Mouse (Mus musculus) erythroblast, embryonic 14.5 days (primary cell): ENCODE results near the gene Etv1. TPM values are rescaled to one million over a fixed set of nuclear protein-coding genes. Genes with fewer than 3 reads are reported as not detected.

ENCODE experiments used
- H3K27me3 ChIP-seq: 2 replicates; pipeline ENCODE4 v1.6.1; 2012; ENCODE audit warnings: inconsistent platforms; ENCODE audit not compliant: control insufficient read depth
- H3K36me3 ChIP-seq: 2 replicates; pipeline ENCODE4 v1.6.1; 2012; ENCODE audit warnings: mild to moderate bottlenecking, inconsistent platforms; ENCODE audit not compliant: control insufficient read depth
- H3K4me1 ChIP-seq: 2 replicates; pipeline ENCODE4 v1.6.1; 2012; ENCODE audit warnings: inconsistent platforms; ENCODE audit not compliant: control insufficient read depth
- H3K4me3 ChIP-seq: replicated peaks from 2 replicates; pipeline ENCODE3; 2012; ENCODE audit warnings: moderate library complexity, mild to moderate bottlenecking, inconsistent platforms
- H3K9me3 ChIP-seq: 2 replicates; pipeline ENCODE4 v1.6.1; 2012; ENCODE audit warnings: low read length, inconsistent platforms, mixed read lengths; ENCODE audit not compliant: control insufficient read depth
- GATA1 ChIP-seq: IDR thresholded peaks from 2 replicates; pipeline ENCODE4 v1.6.1; 2012; ENCODE audit warnings: low read length, inconsistent platforms, mixed read lengths
- TAL1 ChIP-seq: IDR thresholded peaks from 3 replicates; pipeline ENCODE4 v1.6.1; 2012; ENCODE audit warnings: low read length, inconsistent platforms, mixed read lengths
- polyA plus RNA-seq: library from polyadenylated mRNA; stranded (reverse); fragments of >175 nt; gene quantifications from 2 replicates; pipeline ENCODE4 v1.2.3, GENCODE M21; 2012

Etv1 gene
- polyA plus RNA-seq, 1 experiment: not detected

DNA sequence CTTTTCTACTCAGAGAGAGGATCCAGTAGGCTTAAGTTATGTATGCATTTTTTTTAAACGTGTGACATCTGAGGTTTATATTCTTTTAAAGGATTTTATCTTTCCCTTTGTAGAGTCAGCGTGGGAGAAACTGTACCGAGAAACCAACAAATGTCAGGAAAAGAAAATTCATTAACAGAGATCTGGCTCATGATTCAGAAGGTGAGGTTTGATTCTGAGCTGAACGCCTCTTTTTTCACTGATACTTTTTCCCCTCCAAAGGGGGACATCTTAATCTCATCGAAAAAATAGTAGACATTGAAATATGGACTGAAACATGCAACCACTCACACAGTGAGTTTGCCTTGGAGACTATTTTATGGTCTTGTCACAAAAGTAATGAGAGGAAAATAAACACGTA is 2.5 kb downstream of the Etv1 start:
- H3K9me3 ChIP-seq: no peaks in the 10 kb centered on the region
- H3K4me3 ChIP-seq: no peak overlapping the region
- H3K36me3 ChIP-seq: no peaks in the 10 kb centered on the region
- peaks cover 13% of the 10 kb centered on the region for H3K4me1 ChIP-seq
- TF ChIP-seq TAL1 (no peak), GATA1 (no peak)
- peaks cover 23% of the 10 kb centered on the region for H3K27me3 ChIP-seq

DNA sequence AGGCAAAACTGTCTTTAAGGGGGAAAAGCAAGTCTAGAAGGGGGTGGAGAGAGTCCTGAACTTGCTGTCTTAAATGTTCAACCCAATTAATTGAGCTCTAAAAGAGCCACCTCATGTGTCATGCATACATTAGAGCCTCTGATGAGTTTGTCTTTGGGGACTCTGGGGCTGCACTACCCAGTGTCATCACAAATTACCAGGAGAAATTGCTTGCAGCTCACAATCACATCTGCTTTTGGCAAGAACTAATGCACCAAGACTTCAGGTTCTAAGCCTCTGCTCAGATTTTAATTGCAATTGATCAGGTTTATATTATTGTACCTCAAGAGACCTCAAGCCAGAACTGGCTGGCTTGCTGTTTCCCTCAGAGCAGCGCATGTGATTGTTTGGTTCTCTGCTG is 4.1 kb downstream of the Etv1 start:
- TF ChIP-seq TAL1 (no peak), GATA1 (no peak)
- no peaks in the 10 kb centered on the region for H3K9me3 ChIP-seq
- H3K27me3 ChIP-seq: peaks cover 23% of the 10 kb centered on the region
- H3K36me3 ChIP-seq: no peaks in the 10 kb centered on the region
- H3K4me3 ChIP-seq: no peak overlapping the region
- H3K4me1 ChIP-seq: peaks cover 13% of the 10 kb centered on the region

DNA sequence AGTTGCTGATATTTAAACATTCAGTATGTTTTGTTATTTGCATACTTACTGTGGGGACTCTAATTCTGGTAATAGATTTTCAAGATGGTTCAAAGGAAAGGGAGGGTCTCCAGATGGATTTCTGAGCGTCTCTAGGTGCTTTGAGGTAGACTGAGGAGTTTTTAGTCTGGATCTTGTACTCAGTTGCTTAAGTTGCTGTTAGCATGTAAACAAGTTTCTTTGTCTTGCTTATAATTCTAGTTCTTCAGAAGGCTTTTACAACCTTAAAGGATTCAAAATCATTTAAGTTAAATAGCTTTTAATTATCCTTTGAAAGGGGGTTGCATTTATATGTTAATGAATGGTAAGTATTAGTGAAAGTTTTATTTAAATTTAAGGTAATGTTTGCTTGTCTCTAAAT is 5.0 kb downstream of the Etv1 start:
- TF ChIP-seq TAL1 (no peak), GATA1 (no peak)

DNA sequence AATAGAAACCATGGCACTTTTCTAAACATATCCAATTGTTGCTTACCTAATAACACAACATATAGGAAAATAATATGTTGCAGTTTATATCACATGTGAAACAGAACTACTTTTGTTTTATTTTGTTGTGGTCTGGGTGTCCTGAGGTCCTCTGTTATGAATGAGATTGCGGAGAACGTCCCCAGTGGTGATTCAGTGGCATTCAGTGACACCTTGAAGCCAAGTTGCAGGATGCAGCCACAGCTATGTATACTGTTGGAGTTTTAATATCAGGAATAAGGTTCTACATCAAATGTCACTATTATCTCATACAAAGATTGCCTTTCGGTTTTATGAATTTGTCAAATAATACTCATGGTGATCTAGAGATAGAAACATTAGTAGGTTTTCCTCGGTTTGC is 7.4 kb downstream of the Etv1 start:
- Histone ChIP-seq H3K4me3 (no peak overlapping the region), H3K9me3 (no peaks in the 10 kb centered on the region), H3K27me3 (no peaks in the 10 kb centered on the region), H3K4me1 (no peaks in the 10 kb centered on the region), H3K36me3 (no peaks in the 10 kb centered on the region)
- TF ChIP-seq GATA1 (no peak), TAL1 (no peak)

More for the DNA sequence above, 5.0 kb downstream of the Etv1 start:
- H3K4me3 ChIP-seq: no peak overlapping the region
- no peaks in the 10 kb centered on the region for H3K9me3 ChIP-seq
- peaks cover 14% of the 10 kb centered on the region for H3K27me3 ChIP-seq
- no peaks in the 10 kb centered on the region for H3K36me3 ChIP-seq
- peaks cover 5% of the 10 kb centered on the region; the same call in 1 of the 2 replicates for H3K4me1 ChIP-seq

DNA sequence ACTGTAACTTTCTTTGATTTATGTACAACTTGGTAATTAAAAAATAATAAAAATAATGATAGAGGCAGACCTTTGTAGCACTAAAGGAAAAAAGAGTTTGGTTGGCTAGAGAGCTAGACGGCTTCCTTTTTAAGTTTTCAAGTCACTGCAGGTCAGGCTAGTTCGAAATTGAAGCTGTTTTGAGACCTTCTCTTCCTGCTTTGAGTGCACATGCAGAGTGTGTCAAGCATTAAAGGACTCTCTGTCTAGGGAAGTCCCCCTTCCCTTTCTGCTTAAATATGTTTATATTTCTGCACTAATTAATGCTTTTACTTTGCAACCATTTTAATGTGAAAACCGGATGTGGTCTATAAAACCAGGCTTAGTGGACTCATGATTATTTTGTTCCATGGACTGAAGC is 8.5 kb downstream of the Etv1 start:
- no peak overlapping the region for H3K4me3 ChIP-seq
- H3K9me3 ChIP-seq: no peaks in the 10 kb centered on the region
- no peaks in the 10 kb centered on the region for H3K27me3 ChIP-seq
- no peak for TF ChIP-seq TAL1
- TF ChIP-seq GATA1: no peak
- H3K36me3 ChIP-seq: no peaks in the 10 kb centered on the region
- H3K4me1 ChIP-seq: no peaks in the 10 kb centered on the region

DNA sequence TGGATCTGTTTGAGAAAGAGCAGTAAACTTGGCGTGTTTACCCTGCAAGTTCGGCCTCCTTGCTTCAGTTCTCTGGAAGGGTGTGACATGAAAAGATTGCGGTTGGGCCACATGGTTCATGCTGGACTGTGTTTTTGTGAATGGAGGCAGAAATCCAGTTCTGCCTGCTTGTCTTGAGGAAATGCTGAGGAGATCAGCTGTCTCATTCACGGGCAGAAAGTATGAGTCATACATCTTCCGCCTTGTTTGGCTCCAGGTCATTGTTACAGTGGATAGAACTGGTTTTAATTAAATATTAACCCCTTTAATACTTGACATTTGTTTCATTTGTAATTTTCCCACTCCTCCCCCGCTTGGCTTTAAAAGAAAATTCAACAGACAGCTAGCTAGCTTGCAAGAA is 9.4 kb downstream of the Etv1 start:
- TF ChIP-seq GATA1: no peak
- TF ChIP-seq TAL1: no peak
- H3K4me1 ChIP-seq: no peaks in the 10 kb centered on the region
- no peaks in the 10 kb centered on the region for H3K36me3 ChIP-seq
- H3K27me3 ChIP-seq: no peaks in the 10 kb centered on the region
- H3K9me3 ChIP-seq: no peaks in the 10 kb centered on the region
- H3K4me3 ChIP-seq: no peak overlapping the region

DNA sequence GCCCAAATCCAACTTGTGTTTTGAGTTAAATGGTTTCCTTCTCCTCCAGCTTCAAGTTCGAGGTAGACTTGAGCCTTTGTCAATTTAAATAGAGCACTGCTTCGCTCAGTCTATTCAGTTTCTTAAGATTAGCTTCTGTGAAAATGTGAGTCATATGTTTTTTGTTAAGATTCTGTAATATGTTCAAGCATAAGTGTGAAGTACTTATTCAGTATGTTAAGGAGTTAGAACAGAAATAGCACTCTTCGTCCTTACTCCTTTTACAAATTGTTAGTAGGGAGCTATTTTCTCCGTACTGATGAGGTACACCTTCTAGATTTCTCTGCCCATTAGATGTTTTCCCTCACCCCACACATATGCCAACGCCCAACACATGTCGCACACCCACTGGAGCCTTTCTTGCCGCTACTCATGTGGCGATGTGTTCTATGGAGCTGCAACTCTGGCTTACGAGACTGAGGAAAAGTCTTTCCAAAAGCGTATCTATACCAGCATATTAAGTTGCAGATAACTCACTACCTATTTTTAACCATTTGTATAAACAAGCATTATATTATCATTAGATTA is 10.7 kb downstream of the Etv1 start:
- no peaks in the 10 kb centered on the region for H3K36me3 ChIP-seq
- H3K9me3 ChIP-seq: no peaks in the 10 kb centered on the region
- TF ChIP-seq GATA1: no peak
- TF ChIP-seq TAL1: no peak
- no peaks in the 10 kb centered on the region for H3K27me3 ChIP-seq
- H3K4me3 ChIP-seq: no peak overlapping the region
- H3K4me1 ChIP-seq: no peaks in the 10 kb centered on the region

DNA sequence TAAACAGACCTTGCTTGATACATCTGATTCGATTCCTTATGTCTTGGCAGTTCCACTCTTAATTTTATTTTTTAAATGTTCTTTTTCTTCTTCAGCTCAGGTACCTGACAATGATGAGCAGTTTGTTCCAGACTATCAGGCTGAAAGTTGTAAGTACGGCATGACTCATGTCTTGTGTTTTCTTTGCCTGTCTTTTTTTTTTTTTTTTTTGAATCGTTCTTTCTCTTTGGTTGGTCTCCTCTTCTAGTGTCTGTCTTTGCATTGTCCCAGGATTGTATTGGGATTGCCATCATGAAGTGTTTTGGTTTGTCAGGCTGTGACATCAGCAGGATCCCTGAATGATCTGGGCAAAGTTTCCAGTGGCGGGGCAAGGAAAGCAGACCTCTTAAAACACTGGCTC is 13.9 kb downstream of the Etv1 start:
- H3K27me3 ChIP-seq: no peaks in the 10 kb centered on the region
- H3K4me3 ChIP-seq: no peak overlapping the region
- H3K9me3 ChIP-seq: no peaks in the 10 kb centered on the region
- H3K36me3 ChIP-seq: no peaks in the 10 kb centered on the region
- no peaks in the 10 kb centered on the region for H3K4me1 ChIP-seq
- TF ChIP-seq TAL1: no peak

DNA sequence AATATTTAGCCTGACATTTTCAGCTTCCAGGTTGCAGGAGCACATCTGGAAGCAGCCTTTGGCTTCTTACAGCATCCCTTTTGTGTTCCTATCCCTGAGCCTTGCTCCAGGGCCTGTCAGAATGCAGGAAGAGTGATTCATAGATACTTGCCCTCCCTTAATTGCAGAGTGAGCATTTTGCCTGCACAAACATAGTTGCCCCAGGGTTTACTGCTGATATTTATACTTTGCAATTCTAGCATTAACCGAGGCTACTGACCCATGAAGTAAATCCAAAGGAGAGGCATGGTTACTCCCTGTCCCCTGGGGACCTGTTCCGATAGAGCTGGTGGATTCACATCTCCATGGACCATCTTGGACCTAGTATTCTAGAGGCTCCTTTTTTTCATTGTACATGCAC is 14.5 kb downstream of the Etv1 start:
- Histone ChIP-seq H3K4me3 (no peak overlapping the region), H3K27me3 (no peaks in the 10 kb centered on the region), H3K36me3 (no peaks in the 10 kb centered on the region), H3K9me3 (no peaks in the 10 kb centered on the region), H3K4me1 (no peaks in the 10 kb centered on the region)
- TF ChIP-seq TAL1: no peak
- no peak for TF ChIP-seq GATA1

DNA sequence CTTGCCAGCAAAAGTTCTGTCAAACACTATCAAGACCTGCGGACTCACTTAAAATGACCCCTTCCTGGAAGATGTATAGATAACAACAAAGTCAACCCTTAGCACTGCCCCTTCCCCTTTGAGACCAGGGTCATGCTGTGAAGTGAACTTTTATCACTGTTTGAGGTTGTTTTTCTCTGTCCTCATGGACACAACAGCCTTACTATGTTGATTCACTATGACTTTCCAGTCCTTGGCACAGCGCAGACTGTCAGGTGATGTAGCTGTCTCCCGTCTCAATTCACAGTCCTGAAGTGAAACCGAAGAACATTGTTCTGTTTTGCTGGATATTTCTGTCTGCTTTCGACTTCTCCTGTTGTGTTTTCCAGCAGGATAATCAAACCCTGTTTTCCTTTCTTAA is 27.9 kb downstream of the Etv1 start:
- no peak for TF ChIP-seq TAL1
- no peak for TF ChIP-seq GATA1
- no peaks in the 10 kb centered on the region for H3K36me3 ChIP-seq
- H3K4me3 ChIP-seq: no peak overlapping the region
- no peaks in the 10 kb centered on the region for H3K4me1 ChIP-seq
- no peaks in the 10 kb centered on the region for H3K27me3 ChIP-seq
- no peaks in the 10 kb centered on the region for H3K9me3 ChIP-seq
